Mouse (Mus musculus) gastrocnemius, adult 2 months (tissue): ENCODE measurements at regions not wholly inside any gene's neighbourhood (a gene's known extent, or its start where the extent isn't known, plus 50 kb on each side); places are given as distances from the start of the nearest gene placed in this dataset.

Experiments
- DNase-seq: peaks from one replicate; pipeline ENCODE4 v3.0.0; 2022
- H3K27ac ChIP-seq: fragments of 200-600 bp; 2 replicates; pipeline ENCODE4 v1.8.1; 2022; ENCODE audit warnings: mild to moderate bottlenecking
- H3K4me3 ChIP-seq: fragments of 200-600 bp; 2 replicates; pipeline ENCODE4 v1.8.1; 2022; ENCODE audit warnings: mild to moderate bottlenecking, moderate library complexity
- CTCF ChIP-seq: fragments of 200-600 bp; IDR thresholded peaks from 2 replicates; pipeline ENCODE4 v1.8.1; 2022; ENCODE audit warnings: antibody characterized with exemption, mild to moderate bottlenecking, moderate library complexity
- intact Hi-C: fragments of 180-260 bp; cut with DNase I; formaldehyde crosslinking; loops from one replicate; pipeline ENCODE4 v1.15.1; 2025

DNA sequence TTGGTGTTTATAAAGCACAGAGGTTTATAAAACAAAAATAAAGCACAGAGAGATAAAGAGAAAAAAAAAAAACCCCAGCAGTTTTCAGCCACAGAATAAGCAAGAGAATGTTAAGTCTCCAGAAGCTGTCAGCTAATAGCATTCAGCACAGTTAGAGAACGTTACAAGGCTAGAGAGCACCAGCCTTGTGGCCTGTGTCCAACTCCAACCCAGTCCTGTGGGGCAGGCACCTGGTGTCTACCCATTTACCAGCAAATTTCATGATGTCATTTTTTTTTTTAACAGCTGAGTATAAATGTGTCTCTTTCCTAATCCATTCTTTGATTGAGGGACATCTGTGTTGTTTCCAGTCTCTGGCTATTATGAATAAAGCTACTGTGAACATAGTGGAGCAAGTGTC, 686.7 kb upstream of the 4930444P10Rik start:
- Histone ChIP-seq H3K4me3 (no peak overlapping the region), H3K27ac (no peak overlapping the region)
- intact Hi-C loops: no loop called here
- no peak for DNase-seq
- TF ChIP-seq CTCF: no peak

- H3K4me3 ChIP-seq: no peak overlapping the region
- intact Hi-C loops: no loop called here
- DNase-seq: no peak
- no peak for TF ChIP-seq CTCF
- no peak overlapping the region for H3K27ac ChIP-seq
Observed at GRCm38 (mm10) chr1:16760951-16761350, 667.8 kb upstream of the 4930444P10Rik start.
